Mouse (Mus musculus): ENCODE data around the gene Camk1g.

- no peak for TF ChIP-seq CTCF (IDR thresholded peaks at IDR 0.05; ENCODE audit: low read depth)
- no peak for TF ChIP-seq EP300 (optimal IDR thresholded peaks at IDR 0.05)
Observed at GRCm38 (mm10) chr1:193418656-193419055, 48.6 kb upstream of the Camk1g start.

Measured in stomach, postnatal 0 days (tissue).